Mouse (Mus musculus) left cerebral cortex, postnatal 4 days (tissue): ENCODE data around the gene Phldb3. TPM values are rescaled to one million over a fixed set of nuclear protein-coding genes. Genes with fewer than 3 reads are reported as not detected.

ENCODE experiments used
- DNase-seq: peaks from one replicate; pipeline ENCODE4 v3.0.0-alpha.2; 2022
- intact Hi-C: fragments of 180-260 bp; cut with DNase I; formaldehyde crosslinking; loops from one replicate; pipeline ENCODE4 v1.15.1; 2025
- total RNA-seq, 2 experiments: library from RNA; stranded (reverse); gene quantifications; 2 replicates each; pipeline ENCODE4 v1.2.3; 2021

Gene Phldb3
- under 1 TPM; 0.48 to 0.72 TPM for total RNA-seq

DNA sequence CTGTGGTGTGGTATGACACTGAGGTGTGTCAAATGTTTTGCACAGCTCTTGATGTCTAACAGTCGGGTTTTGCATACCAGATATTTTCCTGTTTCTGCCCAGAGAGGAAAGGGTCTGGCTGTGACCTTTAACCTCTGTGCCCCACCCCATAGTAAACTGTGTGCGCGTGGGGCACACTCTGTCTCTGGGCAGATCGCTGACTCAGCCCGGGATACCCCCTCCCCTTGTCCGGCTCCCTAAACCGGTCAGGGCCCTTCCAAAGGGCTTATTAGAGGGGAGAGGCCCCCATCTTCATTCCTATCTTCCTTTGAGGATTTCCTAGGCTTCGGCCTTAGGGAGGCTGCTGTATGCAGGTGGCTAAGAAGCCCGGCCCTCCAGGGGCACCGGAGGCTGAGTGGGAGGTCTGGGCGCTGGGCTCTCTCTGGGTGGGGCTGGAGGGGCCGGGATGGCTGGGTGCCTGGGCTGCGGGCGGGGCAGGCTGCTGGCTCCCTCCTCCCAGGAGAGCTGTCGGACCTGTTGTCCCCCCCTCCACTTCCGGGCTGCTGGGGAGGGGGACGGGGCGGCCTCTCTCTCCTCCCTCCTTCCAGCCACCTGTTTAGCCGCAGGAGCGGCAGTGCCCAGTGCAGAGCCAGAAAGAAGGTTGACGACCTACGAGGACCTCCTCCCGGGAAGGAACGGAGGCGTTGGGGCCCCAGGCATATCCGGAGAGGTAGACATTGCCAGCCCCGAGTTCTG, at the start of gene Phldb3:
Phldb3 (plus strand) TSS at position 620 of the 735 bp plus-strand sequence.
- no peak for DNase-seq
- intact Hi-C loops = no loop called here

DNA sequence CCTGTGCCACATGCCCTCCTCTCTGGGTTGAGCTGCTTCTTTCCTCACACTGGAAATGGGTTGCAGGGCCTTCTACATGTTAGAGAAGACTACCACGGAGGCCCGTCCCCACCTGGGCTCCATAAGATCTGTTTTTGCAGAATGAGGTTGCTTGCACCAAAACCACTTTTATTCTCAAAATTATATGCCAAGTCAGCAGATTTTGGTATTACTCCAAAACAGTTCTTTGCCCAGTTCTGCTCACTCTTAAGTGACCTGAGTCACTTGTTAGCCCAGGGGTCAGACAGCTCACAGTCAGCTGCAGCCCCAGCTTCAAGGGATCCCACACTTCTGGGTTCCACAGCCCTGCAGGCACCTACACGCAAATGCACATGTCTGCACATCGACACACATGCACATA, 49.1 kb upstream of the Phldb3 start:
- intact Hi-C loops = no loop called here
- no peak for DNase-seq

DNA sequence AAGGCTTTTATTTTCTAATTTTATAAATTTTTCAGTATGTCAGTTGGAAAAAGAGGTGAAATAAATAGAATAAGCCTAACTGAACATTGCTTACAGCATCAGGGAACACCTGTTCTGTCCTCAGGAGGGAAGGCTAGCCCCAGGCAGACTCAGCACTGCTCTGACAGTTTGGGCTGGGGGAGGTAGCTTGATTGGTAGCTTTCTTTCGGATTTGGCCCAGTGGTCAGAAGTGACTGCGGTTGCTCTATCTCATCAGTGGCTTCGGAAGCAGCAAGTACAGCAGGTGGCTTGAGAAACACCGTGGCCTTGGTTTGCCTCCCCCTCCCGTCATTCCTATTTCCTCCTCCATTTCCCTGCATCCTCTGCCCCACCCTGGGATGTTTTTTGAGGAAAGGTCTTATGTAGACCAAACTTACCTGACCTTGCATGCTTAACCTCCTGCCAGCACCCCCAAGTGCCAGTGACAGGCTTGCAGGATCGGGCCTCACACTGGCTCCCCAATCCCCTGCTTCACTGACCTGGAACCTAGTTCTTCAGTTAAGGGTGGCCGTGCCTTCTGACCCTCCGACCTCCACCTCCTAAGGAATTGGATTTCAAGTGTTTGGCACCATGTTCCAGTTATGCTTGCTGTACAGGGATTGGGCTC, 47.2 kb upstream of the Phldb3 start:
- intact Hi-C loops = no loop called here
- DNase-seq = no peak

DNA sequence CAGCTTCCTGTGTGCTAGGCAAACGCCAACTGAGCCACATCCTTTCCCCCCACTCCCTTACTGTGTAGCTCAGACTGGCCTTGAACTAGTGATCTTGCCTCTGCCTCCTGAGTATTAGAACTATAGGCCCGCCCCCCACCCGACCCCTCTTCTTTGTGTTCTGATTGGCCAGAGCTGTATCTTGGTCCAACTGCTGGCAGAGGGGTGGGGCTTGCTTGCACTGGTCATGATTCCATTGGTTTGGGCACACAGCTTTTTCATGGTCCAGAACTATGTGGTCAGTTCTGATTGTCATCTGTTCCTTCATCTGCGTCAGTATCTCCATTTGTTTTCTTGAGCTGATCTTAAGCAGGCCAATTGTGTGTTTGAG, 46.7 kb upstream of the Phldb3 start:
- intact Hi-C loops = no loop called here
- DNase-seq = no peak

DNA sequence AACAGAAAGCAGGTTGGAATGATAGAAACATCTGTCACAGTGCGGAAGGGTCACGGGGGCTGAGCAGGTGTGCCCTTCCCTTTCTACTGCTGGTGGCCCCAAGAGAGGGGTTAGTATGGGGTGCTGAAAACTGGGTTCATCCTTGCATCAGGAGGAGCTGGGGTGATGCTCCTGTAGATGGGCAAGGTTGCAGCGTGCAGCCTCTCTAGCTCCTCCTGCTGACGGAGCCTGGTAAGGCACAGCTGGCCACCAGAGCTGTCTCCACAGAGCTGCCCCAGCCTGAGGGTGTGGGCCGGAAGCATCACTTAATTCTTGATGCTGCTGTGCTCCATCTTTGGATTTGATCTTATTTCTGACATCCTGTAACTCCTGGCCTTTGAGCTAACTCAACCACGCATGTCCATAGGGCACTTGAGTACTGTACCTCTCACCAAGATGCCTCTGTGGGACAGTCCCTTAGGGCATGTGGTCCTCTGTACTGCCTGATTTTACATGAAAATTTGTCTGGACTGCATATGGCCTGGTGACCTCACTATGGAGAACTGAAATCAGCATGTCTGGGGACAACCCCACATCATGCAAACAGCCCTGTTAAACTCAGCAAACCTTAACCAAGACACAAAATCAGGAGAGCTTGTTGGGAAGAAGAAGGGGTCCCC, 45.8 kb upstream of the Phldb3 start:
- intact Hi-C loops = no loop called here
- DNase-seq = peak; percentile 72

DNA sequence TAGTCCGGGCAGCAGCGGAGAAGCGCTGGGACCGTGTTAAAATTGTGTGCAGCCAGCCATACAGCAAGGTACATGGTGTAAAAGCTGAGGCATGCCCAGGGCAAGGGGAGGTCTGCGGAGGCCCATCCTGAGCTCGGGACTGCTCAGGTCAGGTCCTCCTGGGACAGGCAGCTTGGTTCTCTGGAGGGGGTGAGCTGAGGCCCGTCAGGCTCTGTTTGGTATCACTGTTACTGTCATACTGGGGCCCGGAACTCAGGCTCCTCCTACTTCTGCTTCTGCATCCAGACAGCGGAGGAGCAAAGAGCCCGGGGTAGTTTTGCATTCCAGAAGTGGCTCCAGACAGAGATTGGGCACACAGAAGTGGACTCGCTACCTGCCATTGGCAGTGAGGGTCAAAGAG, 44.9 kb upstream of the Phldb3 start:
- intact Hi-C loops = no loop called here
- no peak for DNase-seq

DNA sequence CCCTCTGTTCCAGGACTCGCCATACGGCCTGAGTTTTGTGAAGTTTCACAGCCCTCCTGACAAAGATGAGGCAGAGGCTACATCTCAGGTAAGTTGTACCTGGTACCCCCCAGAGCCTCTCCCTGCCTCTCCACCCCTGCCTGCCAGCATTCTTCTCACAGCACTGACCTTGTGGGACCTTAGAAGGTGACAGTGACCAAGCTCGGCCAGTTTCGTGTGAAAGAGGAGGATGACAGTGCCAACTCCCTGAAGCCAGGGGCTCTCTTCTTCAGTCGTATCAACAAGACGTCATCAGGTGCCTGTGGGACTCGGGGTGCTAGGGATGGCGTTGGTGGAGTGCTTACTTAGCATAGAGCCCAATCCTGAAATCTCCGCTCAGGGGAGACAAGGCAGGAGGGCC, 44.4 kb upstream of the Phldb3 start:
- intact Hi-C loops = no loop called here
- DNase-seq = no peak

DNA sequence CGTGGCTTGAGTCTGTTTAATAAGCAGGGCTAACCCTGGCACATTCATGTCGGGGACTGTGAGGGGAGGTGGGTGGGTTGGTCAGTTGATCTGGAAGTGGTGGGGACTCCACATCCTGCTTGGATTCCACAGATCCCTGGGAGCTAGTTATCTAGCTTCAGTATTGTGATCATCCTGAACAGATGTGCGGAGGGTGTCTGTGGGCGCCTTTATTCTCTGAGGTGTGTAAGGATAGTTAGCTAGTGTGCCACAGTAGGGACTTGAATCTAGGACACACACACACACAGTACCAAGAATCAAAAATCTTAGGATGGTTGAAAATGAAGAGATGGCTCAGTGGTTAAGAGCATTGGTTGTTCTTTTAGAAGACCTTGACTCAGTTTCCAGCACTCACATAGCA, 42.1 kb upstream of the Phldb3 start:
- no peak for DNase-seq
- intact Hi-C loops = no loop called here

DNA sequence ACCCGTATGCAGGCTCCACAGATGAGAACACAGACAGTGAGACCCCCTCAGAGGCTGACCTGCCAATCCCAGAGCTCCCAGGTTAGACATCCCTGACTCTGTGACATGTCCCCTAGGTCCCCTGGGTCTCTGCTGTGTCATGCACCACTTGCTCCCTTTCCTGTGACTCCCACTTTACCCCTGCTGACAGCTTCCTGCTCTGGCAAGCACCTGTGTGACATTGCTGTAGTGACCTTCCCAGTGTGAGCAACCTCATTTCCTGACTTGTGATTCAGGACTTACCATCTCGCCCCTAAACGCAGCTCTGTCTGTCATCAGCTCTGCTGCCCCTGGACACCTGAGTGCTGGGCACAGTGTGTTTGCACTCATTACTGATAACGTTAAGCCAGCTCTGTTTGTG, 39.5 kb upstream of the Phldb3 start:
- DNase-seq = no peak
- intact Hi-C loops = no loop called here

DNA sequence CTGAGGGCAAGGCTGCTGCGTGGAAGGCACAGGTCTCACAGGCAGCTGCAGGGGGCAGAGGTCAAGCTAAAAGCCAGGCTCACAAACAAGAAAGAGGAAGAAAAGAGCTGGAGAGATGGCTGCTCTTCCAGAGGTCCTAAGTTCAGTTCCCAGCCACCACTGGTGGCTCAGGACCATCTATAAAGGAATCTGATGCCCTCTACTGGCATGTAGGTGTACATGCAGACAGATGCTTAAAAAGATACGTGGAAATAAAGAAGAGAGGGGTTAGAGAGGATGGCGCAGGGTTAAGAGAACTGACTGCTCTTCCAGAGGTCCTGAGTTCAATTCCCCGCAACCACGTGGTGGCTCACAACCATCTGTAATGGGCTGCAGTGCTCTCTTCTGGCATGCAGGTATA, 38.1 kb upstream of the Phldb3 start:
- intact Hi-C loops = no loop called here
- no peak for DNase-seq

DNA sequence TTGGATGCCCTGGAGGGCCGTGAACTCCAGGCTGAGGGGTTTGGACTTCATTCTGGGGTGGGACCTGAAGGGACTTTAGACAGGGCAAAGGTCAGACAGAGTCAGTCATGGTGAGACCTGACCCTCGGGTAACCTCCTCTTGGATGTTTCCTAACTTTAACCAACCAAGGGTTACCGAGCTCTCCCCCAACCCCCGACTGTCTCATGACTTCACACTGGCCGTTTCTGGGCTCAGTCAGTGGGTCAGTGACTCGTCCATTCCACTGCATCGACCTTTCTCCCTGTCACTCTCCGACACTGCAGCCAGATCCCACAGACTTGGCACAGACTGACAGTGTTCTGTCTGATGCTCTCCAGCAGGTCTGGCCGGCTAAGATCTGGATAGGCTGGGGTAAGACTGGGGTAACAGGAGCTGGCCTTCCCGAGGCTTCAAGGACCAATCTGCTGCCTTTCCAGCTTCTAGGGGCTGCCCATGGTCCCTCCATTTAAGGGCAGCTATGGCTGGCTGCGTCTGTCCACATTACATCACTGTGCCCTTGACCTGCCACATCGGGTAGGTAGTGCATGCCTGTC, 36.3 kb upstream of the Phldb3 start:
- DNase-seq = no peak
- intact Hi-C loops = no loop called here

DNA sequence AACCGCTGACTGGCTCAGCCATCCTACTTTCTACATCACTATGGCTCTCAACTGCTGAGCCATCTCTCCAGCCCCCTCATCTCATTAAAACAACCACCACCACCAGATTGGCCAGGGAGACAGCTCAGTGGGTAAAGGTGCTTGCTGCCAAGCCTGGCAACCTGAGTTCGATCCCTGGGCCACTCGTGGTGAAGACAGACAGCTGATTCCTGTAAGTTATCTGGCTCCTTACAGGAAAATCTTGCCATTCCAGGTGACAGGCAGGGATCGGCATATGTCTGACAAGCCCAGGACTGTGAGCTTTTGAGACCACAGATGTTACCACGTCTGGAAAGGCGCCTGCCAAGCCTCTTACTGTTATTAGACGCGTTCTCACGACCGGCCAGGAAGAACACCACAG, 32.8 kb upstream of the Phldb3 start:
- no peak for DNase-seq
- intact Hi-C loops = no loop called here

DNA sequence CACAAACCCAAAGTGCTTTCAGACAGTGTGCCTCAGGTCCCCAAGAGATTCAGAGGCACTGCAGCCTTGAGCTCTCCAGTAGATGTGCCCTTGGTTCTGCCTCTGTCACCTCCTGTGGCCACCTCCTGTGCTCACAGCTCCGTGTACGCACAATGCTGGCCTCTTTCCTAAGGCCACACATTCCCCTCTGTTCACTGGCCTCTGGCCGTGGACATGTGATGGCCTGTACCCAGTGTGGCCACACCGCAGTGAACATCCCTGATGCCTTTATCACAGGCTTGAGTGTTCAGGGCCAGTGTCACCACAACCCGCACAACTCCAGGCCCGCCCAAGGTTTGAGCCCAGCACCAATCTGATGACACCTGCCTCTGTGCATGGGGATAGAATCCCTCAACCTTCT, 25.7 kb upstream of the Phldb3 start:
- intact Hi-C loops = no loop called here
- no peak for DNase-seq

DNA sequence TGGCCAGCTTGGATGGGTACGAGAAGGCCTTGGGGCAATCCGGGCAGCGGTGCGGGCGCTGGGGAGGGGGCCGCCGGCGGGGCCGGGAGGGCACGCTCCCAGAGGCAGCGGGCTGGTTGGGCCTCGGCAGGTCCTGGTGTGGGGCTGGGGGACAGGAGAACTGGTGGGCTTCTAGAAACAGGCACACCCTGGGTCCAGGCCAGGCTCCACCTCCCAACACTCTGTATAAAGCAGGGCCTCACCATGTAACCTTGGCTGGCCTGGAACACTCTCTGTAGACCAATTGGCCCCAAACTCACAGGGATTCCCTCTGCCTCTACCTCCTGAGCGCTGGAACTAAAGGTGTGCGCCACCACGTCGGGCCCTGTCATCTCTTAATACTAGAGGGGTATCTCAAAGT, 24.6 kb upstream of the Phldb3 start:
- DNase-seq = no peak
- intact Hi-C loops = no loop called here

DNA sequence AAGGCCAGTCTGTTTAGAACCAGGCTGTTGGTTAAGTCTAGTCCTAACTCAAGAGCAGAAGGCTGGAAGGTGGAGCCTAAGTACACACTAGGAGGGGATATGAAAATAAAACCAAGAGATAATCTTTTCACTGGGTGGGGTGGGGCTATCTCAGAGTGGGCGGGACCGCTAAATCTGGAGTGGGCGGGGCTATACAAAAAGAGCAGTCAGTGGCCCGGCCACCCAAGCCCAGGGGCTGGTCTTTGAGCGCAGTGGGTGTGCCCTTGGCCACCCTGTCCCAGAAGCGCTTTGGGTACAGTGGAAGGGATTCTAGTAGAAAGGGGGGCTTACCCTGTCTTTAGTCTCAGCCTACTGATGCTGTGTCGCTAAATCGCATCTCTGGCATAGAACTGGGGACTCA, 23.7 kb upstream of the Phldb3 start:
- intact Hi-C loops = no loop called here
- DNase-seq = peak; percentile 30

DNA sequence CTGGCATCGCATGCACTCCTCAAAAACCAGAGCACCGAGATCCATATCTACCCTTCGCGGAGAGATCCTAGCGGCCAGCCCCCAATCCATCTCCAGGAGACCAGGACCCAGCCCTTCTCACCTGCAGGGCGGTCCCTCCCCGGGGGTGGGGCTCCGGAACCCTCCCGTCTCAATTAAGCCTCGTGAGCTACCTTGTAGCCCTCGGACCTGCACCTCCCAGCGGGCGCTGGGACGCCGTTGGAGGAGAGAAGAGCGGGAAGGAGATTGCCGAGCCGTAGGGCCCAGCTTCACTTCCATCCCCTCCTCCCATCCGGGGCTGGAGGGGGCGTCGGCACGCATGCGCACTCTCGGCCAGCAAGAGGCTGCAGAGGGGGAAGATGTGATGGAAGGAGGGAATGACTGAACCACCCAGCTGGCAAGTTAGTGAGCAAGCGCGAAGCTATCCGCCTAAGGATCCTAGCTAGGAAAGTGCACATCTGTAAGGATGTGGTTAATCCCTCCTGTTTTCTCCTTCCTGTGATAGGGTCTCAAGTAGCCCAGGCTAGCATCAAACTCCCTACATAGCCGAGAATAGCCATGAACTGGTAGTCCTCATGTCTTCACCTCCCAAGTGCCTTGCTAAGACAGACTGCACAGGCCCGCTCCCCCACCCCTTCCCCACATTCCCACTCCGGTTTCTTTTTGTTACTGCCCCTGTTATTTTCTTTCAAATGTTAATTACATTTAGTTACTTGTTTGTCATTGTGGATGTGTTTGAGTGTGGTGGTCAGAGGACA, 23.0 kb upstream of the Phldb3 start, which contains the start of the genes Ethe1 and Zfp575:
Ethe1 (plus strand) TSS at position 214 of the 776 bp plus-strand sequence.
Zfp575 (minus strand) TSS at position 312 of the 776 bp plus-strand sequence.
- intact Hi-C loops = no loop called here
- DNase-seq = peak; percentile 88

DNA sequence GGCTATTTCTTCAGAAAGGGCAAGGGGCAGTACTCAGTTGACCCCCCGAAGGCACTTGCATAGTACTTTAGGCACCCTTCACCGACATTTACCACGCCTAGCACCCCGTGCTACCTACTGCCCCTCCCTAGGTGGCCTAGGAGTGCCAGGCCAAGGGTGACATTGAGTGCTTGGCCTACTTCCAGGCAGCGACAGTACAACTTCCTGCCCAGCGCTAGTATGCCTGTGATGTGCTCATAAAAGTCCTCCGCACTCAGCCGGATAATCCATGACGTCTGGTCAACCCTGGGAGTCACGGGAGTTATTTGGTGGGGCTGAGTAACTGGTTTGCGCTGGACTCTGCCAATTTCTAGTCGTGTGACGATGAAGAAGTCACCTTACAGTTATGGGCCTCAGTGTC, 22.2 kb upstream of the Phldb3 start:
- DNase-seq = no peak
- intact Hi-C loops = no loop called here

DNA sequence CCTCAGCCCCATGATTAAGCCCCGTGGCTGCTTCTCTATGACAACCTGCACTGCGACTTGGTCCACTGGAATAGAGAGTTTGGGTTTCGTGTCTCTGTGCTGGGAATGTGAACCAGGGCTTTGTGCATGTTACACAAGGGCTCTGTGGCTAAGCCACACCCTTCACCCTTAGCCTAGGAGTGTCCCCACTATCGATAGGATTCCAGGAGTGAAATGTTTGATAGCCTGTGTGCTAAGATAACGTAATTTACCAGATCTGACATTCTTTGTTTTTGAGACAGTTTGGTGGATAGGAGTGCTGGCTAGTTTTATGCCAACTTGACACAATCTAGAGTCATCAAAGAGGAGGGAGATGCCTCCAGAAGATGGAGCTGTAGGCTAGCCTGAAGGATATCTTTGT, 18.8 kb upstream of the Phldb3 start:
- intact Hi-C loops = no loop called here
- no peak for DNase-seq

DNA sequence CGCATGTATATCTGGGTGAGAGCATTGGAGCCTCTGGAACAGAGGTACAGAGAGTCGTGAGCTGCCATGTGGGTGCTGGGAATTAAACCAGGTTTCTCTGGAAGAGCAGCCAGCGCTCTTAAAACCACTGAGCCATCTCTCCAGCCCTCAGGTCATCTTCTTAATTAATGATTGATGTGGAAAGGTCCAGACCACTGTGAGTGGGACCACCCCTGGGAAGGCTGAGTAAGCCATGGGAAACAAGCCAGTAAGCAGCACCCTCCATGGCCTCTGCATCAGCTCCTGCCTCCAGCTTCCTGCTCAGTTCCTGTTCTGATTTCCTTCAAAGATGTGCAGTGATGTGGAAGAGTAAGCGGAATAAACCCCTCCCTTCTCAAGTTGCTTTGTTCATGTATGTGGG, 18.4 kb upstream of the Phldb3 start:
- DNase-seq = no peak
- intact Hi-C loops = no loop called here

DNA sequence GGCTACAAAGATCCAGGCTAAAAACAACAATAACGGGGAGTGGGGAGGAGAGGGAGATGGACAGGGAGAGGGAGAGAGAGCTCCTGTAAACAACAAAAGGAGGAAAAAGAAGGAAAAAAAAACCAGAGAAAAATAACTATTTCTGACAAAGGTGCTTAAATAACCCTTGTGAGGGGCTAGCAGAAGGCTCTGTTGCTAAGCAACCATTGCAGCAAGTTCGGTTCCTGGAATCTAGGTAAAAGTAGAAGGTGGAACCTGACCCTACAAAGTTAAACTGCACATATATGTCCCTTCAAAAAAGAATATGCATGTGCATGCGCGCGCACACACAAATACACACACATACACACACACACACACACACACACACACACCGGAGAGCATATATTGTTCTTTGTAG, 17.8 kb upstream of the Phldb3 start:
- no peak for DNase-seq
- intact Hi-C loops = no loop called here
